Mouse (Mus musculus) thymus, postnatal 0 days (tissue): ENCODE data around the gene Tinf2. TPM values are rescaled to one million over a fixed set of nuclear protein-coding genes. Genes with fewer than 3 reads are reported as not detected.

ENCODE experiments used
- DNase-seq: peaks from one replicate; pipeline ENCODE4 v3.0.0-alpha.2; 2015; ENCODE audit warnings: low spot score
- polyA plus RNA-seq: library from polyadenylated mRNA; unstranded; fragments of >200 nt; fragmentation: Nextera tagmentation; extraction: Ambion mirVana; gene quantifications from 2 replicates; pipeline ENCODE4 v1.2.1, GENCODE M21; 2015

The Tinf2 gene
- polyA plus RNA-seq, 1 experiment from 2014 or later, result 57.7 TPM

DNA sequence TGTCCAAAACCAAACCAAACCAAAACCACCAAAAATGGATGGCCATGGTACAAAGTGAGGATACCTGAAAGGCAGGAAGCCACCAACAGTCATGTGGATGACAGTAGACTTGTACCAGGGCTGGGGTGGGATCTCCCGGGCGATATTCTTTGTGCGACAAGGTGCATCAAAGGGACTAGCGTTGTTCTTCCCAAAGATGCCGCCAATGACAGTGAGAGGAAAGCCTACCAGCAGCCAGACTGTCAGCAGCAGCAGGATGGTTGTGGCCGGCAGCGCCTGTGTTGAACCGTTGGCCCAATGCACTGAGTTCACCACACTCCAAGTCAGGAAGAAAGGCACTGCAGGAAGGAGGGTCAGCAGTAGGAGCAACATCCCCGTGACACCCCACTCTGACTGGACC lies 43.8 kb downstream of the Tinf2 start, which contains the start of gene Gm49378:
TSS of gene Gm49378 (minus strand) at position 101 of the 400 bp plus-strand sequence.
- DNase-seq, result no peak

DNA sequence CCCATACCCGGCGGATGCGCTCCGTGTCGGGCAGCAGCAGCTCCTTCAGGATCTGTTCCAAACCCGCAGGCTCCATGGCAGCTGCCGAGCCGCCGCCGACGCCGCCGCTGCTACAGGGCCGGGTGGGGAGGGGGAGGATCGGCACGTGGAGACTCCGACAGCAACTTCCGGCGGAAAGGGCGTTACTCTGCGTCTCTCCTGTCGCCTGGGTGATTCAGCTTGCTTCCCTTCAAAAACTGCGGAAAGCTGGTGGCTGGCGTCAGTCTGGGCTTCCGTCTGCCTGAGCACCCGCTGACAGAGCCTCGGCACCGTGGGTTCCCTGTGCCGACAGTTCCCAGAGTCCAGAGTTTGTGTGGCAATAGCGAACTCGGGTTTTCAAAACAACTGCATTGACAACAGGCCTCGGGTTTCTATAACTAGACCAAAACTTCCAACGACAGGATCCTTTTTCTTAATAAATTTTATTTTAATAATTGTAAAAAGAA lies 46.1 kb downstream of the Tinf2 start, which contains the start of gene Ipo4:
TSS of gene Ipo4 (minus strand) at position 435 of the 485 bp plus-strand sequence.
- peak; percentile 93 for DNase-seq

DNA sequence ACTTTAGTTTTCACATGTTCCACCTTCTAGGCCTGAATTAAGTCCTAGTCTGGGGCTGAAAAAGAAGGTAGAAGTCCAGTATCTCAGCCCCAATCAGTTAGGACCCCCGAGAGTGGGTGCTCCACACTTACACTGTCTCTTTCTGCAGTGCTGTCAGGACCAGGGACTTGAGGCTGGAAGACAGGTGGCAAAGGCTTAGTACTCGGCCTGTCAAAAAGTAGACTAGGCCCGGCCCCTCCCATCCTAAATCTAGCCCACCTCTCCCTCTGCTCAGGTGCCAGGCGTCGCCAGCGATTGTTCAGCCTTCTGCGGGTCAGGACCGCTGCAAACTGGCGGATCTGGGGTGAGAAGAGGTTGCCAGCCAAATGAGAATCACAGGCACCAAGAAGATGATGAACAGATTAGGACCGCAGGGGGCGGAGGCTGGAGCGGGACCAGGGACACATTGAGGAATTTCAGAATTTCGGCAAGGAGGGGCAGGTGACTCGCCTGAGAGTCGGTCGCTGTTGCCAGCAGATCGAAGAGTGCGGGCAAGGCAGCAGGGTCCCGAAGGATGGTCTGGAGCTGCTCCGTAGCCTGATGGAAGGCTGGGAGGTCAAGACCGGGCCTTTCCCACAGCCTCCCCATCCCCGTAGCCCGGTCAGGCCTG lies 46.6 kb downstream of the Tinf2 start:
- no peak for DNase-seq

DNA sequence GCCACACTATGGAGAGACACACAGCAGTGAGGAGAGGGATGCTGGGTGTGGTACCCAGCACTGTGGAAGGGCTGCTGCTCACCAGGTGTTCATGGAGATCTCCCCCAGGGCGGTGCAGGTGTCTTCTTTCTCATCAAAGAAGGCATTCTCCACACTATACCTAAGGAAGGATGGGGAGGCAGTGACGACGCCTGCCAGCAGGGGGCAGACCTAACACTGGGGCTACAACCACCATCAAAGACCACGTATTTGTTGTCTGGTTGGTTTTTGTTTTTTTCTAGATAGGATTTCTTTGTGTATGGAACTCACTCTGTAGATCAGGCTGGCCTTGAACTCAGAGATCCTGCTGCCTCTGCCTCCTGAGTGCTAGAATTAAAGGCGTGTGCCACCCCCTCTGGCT lies 52.3 kb downstream of the Tinf2 start:
- peak; percentile 80 for DNase-seq

DNA sequence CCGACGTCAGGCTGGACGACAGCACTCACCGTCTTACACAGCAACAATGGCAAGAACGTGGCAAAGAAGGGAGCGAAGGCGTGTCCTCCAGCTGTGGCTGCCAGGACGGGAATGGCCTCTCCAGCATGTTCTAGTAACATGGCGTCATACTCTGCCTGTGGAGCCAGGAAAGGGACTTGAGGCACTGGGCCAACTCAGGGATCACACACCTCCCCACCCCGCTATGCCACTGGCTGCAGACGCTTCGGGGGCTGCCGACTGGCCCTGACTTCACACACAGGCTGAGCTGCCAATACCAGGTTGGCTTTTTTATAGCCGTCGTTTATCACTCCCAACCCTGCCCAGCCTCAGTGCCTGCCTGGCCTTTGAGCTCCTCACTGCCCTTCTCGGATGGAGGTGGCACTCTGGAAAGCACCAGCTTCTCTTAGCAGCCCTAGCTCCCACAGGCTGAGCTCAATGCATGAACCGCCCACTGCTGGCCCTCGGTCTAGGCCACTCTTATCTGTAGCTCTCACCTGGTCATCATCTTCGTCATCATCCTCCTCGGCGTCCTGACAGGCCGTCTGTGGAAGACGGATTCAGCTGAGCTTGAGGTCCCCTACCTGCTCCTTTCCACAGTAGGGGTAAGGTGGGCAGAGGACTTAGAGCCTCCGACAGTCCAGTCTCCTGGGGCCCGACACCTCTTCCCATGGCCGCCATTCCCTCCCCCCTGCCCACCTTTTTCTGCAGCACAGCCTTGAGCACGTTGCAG lies 53.4 kb downstream of the Tinf2 start:
- DNase-seq, result no peak

Other genes with a start within 250 kb of the Tinf2 start
- gene Dhrs4, start 203.1 kb downstream of the Tinf2 start, polyA plus RNA-seq, result 62.4 and 63.8 TPM in 2 replicates
- gene Carmil3, start 191.2 kb downstream of the Tinf2 start, polyA plus RNA-seq, result 1.1 and 1.3 TPM in 2 replicates
- gene Cpne6, start 171.4 kb downstream of the Tinf2 start, polyA plus RNA-seq, result 0.31 and 0.39 TPM in 2 replicates
- gene Nrl, start 156.8 kb downstream of the Tinf2 start, polyA plus RNA-seq, result 0.07 and 0.08 TPM in 2 replicates
- 4.7 and 5.6 TPM in 2 replicates for gene Pck2, start 141.6 kb downstream of the Tinf2 start, polyA plus RNA-seq
- gene Dcaf11, start 121.8 kb downstream of the Tinf2 start, polyA plus RNA-seq, result 50.3 and 55.9 TPM in 2 replicates
- 2.1 and 3.2 TPM in 2 replicates for gene A730061H03Rik, start 121.4 kb downstream of the Tinf2 start, polyA plus RNA-seq
- gene Fitm1, start 106.2 kb downstream of the Tinf2 start, polyA plus RNA-seq, result 0.26 and 0.33 TPM in 2 replicates
- 281 and 294 TPM in 2 replicates for gene Psme1, start 103.7 kb downstream of the Tinf2 start, polyA plus RNA-seq
- gene Emc9, start 96.5 kb downstream of the Tinf2 start, polyA plus RNA-seq, result 4.8 and 5.6 TPM in 2 replicates
- gene Psme2, start 90.7 kb downstream of the Tinf2 start, polyA plus RNA-seq, result 604 and 625 TPM in 2 replicates
- 18.0 and 22.6 TPM in 2 replicates for gene Rnf31, start 90.1 kb downstream of the Tinf2 start, polyA plus RNA-seq
- 46.6 and 50.2 TPM in 2 replicates for gene Irf9, start 78.2 kb downstream of the Tinf2 start, polyA plus RNA-seq
- 0.57 and 0.98 TPM in 2 replicates for gene Rec8, start 63.8 kb downstream of the Tinf2 start, polyA plus RNA-seq
- 32.8 and 39.6 TPM in 2 replicates for gene Ipo4, start 45.9 kb downstream of the Tinf2 start, polyA plus RNA-seq
- 0.71 and 1.7 TPM in 2 replicates for gene Gm49378, start 43.9 kb downstream of the Tinf2 start, polyA plus RNA-seq
- gene Tm9sf1, start 38.0 kb downstream of the Tinf2 start, polyA plus RNA-seq, result 71.6 and 76.7 TPM in 2 replicates
- 0.62 and 0.81 TPM in 2 replicates for gene Tssk4, start 31.6 kb downstream of the Tinf2 start, polyA plus RNA-seq
- 78.1 and 80.2 TPM in 2 replicates for gene Mdp1, start 21.3 kb downstream of the Tinf2 start, polyA plus RNA-seq
- 67.1 and 71.3 TPM in 2 replicates for gene Gmpr2, start 9.9 kb downstream of the Tinf2 start, polyA plus RNA-seq
- 529 and 550 TPM in 2 replicates for gene Nedd8, start 9.7 kb downstream of the Tinf2 start, polyA plus RNA-seq
- 2.0 and 3.0 TPM in 2 replicates for gene Tgm1, start 32.1 kb upstream of the Tinf2 start, polyA plus RNA-seq
- gene Rabggta, start 40.4 kb upstream of the Tinf2 start, polyA plus RNA-seq, result 32.2 and 39.4 TPM in 2 replicates
- 63.6 and 65.8 TPM in 2 replicates for gene Dhrs1, start 63.9 kb upstream of the Tinf2 start, polyA plus RNA-seq
- 37.8 and 47.2 TPM in 2 replicates for gene Nop9, start 63.9 kb upstream of the Tinf2 start, polyA plus RNA-seq
- 0.14 TPM in 1 of 2 replicates, not detected in the other for gene Cideb, start 76.6 kb upstream of the Tinf2 start, polyA plus RNA-seq
- gene Ltb4r2, start 79.6 kb upstream of the Tinf2 start, polyA plus RNA-seq, result 0.78 and 1.2 TPM in 2 replicates
- gene Ltb4r1, start 84.1 kb upstream of the Tinf2 start, polyA plus RNA-seq, result 3.7 and 4.3 TPM in 2 replicates
- gene Adcy4, start 102.3 kb upstream of the Tinf2 start, polyA plus RNA-seq, result 2.2 and 2.7 TPM in 2 replicates
- gene Ripk3, start 107.0 kb upstream of the Tinf2 start, polyA plus RNA-seq, result 70.3 and 76.2 TPM in 2 replicates
- gene Nfatc4, start 141.3 kb upstream of the Tinf2 start, polyA plus RNA-seq, result 1.7 and 2.2 TPM in 2 replicates
- gene Nynrin, start 172.2 kb upstream of the Tinf2 start, polyA plus RNA-seq, result 1.7 and 2.4 TPM in 2 replicates
- gene Cbln3, start 202.6 kb upstream of the Tinf2 start, polyA plus RNA-seq, result 0.05 and 0.12 TPM in 2 replicates
- gene Khnyn, start 203.1 kb upstream of the Tinf2 start, polyA plus RNA-seq, result 8.5 and 9.8 TPM in 2 replicates
- gene Sdr39u1, start 218.5 kb upstream of the Tinf2 start, polyA plus RNA-seq, result 72.5 and 74.8 TPM in 2 replicates